Mouse (Mus musculus) ZHBTc4 (cell line): ENCODE measurements around the gene Mbnl1.

Experiments used
- DNase-seq: peaks from one replicate; pipeline ENCODE4 v3.0.0-alpha.2; 2011; ENCODE audit warnings: low read depth, low spot score

Gene Mbnl1

GRCm38 (mm10) chr3:60517234-60517787, 44.7 kb downstream of the Mbnl1 start:
- DNase-seq, result no peak

DNA sequence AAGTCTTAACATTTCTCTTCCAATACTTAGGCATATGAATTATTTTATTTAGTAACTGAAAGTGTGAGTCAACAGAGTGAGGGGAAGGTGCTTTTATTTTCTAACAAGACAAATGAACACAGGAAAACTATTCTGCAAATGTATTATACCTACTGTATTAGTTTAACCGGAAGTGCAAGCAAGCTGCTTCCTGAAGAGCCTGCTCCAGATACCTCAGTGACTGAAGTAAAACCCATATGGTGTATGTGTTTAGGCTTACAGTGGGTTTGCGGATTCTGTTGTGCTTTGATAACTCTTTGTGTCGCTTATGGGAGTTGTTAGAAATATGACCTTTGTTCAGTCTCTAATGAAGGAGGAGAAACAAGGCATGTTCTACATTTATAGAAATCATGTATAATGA, 46.7 kb downstream of the Mbnl1 start:
- DNase-seq, result no peak

DNA sequence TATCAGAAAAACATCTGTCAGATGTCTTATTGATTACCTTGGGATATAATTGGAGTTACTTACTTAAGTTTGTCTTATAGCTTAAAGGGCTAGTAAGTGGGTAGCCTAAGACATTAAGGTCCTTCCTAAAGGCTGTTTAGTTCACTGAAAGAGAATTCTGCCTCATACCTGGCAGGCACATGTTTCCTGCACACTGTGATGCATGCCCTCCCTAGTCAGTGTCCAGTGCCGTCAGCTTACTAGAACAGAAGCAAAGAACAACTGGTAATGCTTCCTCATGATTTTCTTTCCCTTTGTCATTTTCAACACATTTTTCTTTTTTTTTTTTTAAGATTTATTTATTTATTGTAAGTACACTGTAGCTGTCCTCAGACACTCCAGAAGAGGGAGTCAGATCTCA, 51.5 kb downstream of the Mbnl1 start:
- no peak for DNase-seq

- DNase-seq, result no peak
These were observed 58.7 kb downstream of the Mbnl1 start for GRCm38 (mm10) chr3:60531286-60531685.

GRCm38 (mm10) chr3:60531826-60532225, 59.2 kb downstream of the Mbnl1 start:
- DNase-seq, result no peak

GRCm38 (mm10) chr3:60535224-60535623, 62.6 kb downstream of the Mbnl1 start:
- no peak for DNase-seq

DNA sequence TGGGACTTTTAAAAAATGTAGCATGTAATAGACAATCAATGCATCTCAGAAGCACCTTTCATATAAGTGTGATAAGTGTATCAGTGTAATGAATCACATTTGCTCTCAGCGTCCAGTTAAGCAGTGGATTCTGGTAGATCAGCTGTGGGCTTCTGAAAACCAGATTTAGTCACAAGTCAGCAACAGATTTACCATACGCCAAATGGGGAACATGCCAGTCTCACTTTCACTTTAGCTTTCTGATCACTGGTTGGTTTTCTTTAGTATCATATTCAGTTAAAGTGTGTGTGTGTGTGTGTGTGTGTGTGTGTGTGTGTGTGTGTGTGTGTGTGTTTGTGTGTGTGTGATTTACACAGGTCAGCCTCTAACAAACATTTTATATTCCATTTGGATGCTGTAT, 64.4 kb downstream of the Mbnl1 start:
- no peak for DNase-seq

DNA sequence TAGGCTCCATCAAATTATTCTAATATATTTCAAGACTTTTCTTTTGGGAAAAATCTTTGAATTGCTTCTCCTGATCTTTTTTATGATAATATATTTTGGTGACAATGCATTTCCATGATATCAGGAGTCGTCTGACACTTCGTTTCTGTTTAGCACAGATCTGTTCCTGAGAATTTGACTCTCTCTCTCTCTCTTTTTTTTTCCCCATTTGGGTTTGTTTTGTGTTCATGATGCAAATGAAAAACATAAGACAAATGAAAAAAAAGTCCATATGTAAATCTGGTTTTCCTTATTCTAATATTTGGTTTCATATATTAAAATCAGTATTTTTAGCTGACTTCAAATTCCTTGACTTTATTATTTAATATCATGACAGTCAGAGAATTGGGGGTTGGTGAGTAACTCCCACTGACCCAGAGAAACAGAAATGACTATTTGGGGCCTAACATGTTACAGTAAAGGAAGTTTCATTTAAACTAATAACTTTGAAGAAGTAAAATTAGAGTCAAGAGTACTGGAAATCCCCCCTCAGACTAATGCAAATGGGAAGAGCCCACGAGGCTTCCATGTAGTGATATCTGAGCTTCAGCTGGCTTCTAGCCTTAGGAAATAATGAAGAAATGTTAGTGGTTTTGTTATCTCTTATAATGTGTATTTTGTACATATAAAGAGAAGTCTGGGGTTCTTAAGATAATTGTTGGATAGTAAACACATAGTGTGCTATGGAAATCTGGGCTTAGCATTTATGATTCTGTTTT, 65.8 kb downstream of the Mbnl1 start:
- DNase-seq, result no peak

- DNase-seq, result no peak
These were observed 68.5 kb downstream of the Mbnl1 start for GRCm38 (mm10) chr3:60541121-60541520.

- DNase-seq, result no peak
These were observed 73.6 kb downstream of the Mbnl1 start for GRCm38 (mm10) chr3:60546196-60546595.

- DNase-seq, result no peak
These were observed 74.3 kb downstream of the Mbnl1 start for GRCm38 (mm10) chr3:60546904-60547303.

DNA sequence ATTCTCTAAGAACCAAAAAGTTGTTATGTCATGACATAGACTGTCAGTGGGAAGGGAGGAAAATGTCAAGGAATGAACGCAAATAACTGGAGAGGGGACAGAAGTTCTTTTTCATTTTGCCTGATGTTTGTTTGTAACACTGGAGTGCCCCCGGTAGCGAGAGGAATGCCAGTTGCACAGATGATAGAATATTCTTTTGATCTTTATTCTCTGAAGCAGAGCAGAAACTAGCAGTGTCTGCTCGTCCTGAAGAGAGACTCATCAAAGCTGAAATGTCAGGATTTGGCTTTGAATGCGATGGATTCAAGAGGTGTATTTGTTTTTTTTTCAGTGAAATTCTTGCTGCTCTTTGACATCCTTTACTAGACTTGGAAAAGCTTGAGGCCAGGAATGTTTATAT, 77.9 kb downstream of the Mbnl1 start:
- DNase-seq, result no peak

DNA sequence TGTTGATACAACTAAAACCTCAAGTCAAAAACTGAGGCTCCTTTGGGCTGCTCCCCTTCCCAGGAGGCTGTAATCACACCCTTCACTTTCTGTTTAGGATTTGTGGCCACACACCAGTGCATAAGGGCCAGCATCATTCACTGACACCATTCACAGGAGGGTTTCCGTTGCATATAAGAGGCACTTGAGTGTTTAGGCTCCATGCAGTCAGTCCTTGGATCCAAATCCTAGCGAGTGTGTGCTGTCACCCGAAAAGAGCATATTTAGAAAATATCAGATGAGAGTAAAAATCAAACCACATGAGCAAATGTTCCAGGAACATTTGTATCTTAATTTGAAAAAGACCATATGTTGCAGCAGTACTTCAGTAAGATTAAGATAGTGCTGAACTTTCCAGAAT, 79.0 kb downstream of the Mbnl1 start:
- DNase-seq, result no peak

GRCm38 (mm10) chr3:60553011-60553410, 80.4 kb downstream of the Mbnl1 start:
- DNase-seq, result no peak

DNA sequence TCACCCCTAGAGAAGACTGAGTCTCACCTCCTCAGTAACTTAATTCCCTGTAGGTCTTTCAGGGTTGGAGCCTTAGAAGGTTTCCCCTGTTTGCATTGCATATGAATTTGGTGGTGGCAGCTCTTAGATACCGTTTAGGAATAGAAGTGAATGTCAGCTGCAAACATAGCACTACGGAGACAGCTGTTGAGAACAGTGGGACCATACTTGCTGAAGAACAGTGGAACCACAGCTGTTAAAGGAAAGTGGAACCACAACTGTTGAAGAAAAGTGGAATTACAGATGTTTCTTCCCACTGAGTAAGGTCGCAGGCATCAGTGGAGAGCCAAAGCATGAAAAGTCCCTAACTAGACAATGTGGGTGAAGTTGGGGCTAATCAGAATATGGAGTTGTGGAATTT, 84.0 kb downstream of the Mbnl1 start:
- DNase-seq, result no peak

DNA sequence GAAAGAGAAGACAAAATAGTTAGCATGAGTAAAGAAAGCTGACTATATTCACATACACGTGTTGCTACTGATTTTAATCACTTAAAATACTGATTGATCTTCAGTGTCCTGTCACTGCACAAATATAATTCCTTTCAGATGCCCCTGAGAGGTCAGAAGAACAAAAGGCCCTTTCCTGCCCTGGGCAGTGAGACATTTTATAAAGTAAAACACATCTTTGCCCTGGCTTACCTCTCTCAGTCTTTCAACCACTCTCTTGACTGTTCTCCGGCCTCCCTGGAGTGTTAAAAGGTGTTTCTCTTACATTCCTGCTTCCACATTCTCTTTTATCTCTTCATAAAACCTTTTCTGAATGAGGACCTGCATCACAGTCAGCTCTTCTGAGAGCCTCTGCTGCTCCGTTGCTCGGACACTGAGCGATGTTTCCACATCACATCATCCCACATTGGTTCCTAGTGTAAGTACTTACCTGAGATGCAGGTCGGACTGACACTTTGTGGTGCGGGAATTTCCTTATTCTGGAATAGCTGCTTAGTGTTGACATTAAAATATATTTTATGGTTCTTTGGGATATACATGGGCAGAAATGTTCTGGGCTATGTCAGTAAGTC, 85.7 kb downstream of the Mbnl1 start:
- no peak for DNase-seq

DNA sequence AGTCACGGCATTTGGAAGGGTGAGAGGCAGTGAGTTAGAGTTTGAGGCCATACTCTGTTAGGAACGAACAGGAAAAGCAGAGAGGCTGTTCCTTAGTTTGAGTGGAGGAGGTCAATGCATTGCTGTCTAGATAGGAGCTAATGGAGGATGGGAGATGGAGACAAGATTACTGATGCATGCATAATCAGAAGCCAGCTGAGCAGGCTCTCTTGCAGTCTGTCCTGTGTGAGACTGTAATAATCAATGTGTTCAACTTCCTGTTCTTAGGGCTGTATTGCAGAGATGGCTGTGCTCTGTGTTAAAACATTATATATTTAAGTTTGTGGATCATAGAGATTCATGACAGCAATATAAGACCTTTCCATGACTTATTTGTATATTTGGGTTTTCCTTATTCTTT, 87.1 kb downstream of the Mbnl1 start:
- DNase-seq, result no peak

GRCm38 (mm10) chr3:60563529-60564243, 91.1 kb downstream of the Mbnl1 start:
- DNase-seq, result no peak

DNA sequence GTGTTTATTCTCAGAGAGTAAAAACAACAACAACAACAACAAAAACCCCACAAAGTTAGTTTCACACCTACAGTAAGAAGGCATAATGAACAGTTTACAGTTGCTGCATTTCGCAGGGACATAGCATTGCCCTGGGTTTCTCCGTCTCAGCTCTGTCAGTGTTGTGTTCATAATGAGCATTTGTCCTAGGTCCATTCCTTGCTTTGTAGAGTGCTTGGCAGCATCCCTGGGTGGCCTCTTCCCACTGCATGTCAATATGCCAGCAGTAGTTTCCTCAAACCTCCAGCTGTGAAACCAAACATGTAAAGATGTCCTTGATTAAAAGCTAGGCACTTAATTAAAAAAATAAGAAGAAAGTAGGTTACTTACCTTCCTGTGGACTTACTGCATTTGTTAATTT, 91.6 kb downstream of the Mbnl1 start:
- DNase-seq, result no peak

DNA sequence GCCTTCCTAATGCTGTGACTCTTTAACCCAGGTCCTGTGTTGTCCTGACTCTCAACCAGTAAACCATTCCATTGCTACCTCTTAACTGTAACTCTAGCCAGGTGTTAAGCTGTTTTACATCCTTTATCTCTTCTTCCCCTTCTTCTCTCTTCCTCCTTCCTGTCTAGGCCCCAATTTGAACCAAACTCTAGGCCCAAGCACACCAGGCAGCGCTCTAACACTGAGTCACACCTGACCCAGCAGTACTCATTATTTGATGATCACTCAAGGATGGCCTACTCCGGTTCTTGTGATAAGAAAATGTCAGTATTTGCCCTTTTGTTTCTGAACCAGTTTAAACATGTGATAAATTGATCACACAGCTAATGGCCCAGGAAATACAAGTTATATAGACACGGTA, 92.6 kb downstream of the Mbnl1 start:
- no peak for DNase-seq

- DNase-seq, result no peak
These were observed 93.3 kb downstream of the Mbnl1 start for GRCm38 (mm10) chr3:60565950-60566349.

DNA sequence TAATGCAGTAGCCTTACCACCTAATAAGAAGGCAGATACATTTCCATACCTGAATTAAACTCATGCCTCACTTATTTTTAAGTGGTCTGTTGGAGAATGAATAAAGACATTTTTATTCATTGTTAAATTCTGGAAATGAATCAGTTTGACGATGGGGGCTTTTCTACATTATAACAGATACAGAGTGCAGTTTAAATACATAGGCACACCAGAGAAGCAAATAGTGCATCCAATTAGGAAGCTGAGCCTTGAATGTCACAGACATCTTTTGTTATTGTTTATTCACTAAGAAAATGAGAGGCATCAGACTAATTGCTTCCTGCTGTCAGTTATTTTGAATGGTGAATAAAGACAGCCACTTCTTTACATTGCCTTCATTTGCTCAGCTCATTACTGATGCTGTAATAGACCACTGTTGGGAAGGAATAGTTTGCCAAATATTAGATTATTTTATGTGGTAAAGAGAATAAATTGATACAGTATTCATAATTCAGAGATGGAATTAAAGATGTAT, 95.6 kb downstream of the Mbnl1 start:
- DNase-seq, result no peak
